Mouse (Mus musculus): ENCODE results near the gene Lgals1. TPM values are rescaled to one million over a fixed set of nuclear protein-coding genes. Genes with fewer than 3 reads are reported as not detected.

Lgals1 gene
- total and polyA plus RNA-seq, 2 experiments from 2014 or later: 46.2 to 76.8 TPM

GRCm38 (mm10) chr15:78960088-78960487, 33.6 kb downstream of the Lgals1 start:
- Histone ChIP-seq H3K4me2 (ENCODE audit: low read depth, low read length, poor library complexity, severe bottlenecking) (no peak overlapping the region), H3K27me3 (ENCODE audit: insufficient read depth, low read length) (no peaks in the 10 kb centered on the region), H3K9me3 (ENCODE audit: low read length) (no peaks in the 10 kb centered on the region), H3K4me3 (ENCODE audit: low read depth, low read length) (no peak overlapping the region), H3K9ac (replicated peaks; ENCODE audit: low read length, poor library complexity, severe bottlenecking) (no peak overlapping the region), H3K4me1 (ENCODE audit: insufficient read depth, low read length) (no peaks in the 10 kb centered on the region), H3K27ac (ENCODE audit: low read depth, low read length) (no peak overlapping the region), H3K36me3 (ENCODE audit: insufficient read depth, low read length) (peaks cover 47% of the 10 kb centered on the region)
- TF ChIP-seq CTCF (IDR thresholded peaks at IDR 0.05): no peak
- DNase-seq (ENCODE audit: low spot score) (no peak), ATAC-seq (ENCODE audit: low FRiP score) (no peak)
- 92% methylated on average over 4 of the region's 4 CpGs for WGBS

GRCm38 (mm10) chr15:78962885-78963284, 36.4 kb downstream of the Lgals1 start:
- Histone ChIP-seq H3K9ac (replicated peaks; ENCODE audit: low read length, poor library complexity, severe bottlenecking) (no peak overlapping the region), H3K4me1 (ENCODE audit: insufficient read depth, low read length) (no peaks in the 10 kb centered on the region), H3K9me3 (ENCODE audit: low read length) (no peaks in the 10 kb centered on the region), H3K4me2 (ENCODE audit: low read depth, low read length, poor library complexity, severe bottlenecking) (no peak overlapping the region), H3K27me3 (ENCODE audit: insufficient read depth, low read length) (no peaks in the 10 kb centered on the region), H3K36me3 (ENCODE audit: insufficient read depth, low read length) (peaks cover 60% of the 10 kb centered on the region), H3K27ac (ENCODE audit: low read depth, low read length) (peak overlapping the region; percentile 59), H3K4me3 (ENCODE audit: low read depth, low read length) (no peak overlapping the region)
- 33% methylated on average over 2 of the region's 2 CpGs for WGBS
- TF ChIP-seq CTCF (IDR thresholded peaks at IDR 0.05): peak; percentile 85
- DNase-seq (ENCODE audit: low spot score): peak; percentile 79
- peak; percentile 57; the same call in 1 of the 2 replicates for ATAC-seq (ENCODE audit: low FRiP score)

GRCm38 (mm10) chr15:78971626-78972025, 45.1 kb downstream of the Lgals1 start:
- no peak overlapping the region for H3K9ac ChIP-seq (replicated peaks; ENCODE audit: low read length, poor library complexity, severe bottlenecking)
- WGBS: 61% methylated on average over 6 of the region's 6 CpGs
- DNase-seq (ENCODE audit: low spot score) (no peak), ATAC-seq (ENCODE audit: low FRiP score) (no peak)
- no peaks in the 10 kb centered on the region for H3K27me3 ChIP-seq (ENCODE audit: insufficient read depth, low read length)
- H3K36me3 ChIP-seq (ENCODE audit: insufficient read depth, low read length): peaks cover 32% of the 10 kb centered on the region
- H3K4me3 ChIP-seq (ENCODE audit: low read depth, low read length): no peak overlapping the region
- no peaks in the 10 kb centered on the region for H3K4me1 ChIP-seq (ENCODE audit: insufficient read depth, low read length)
- no peak for TF ChIP-seq CTCF (IDR thresholded peaks at IDR 0.05)
- no peak overlapping the region for H3K27ac ChIP-seq (ENCODE audit: low read depth, low read length)
- H3K4me2 ChIP-seq (ENCODE audit: low read depth, low read length, poor library complexity, severe bottlenecking): no peak overlapping the region
- no peaks in the 10 kb centered on the region for H3K9me3 ChIP-seq (ENCODE audit: low read length)

- TF ChIP-seq CTCF (IDR thresholded peaks at IDR 0.05): peak; percentile 52
- peaks cover 13% of the 10 kb centered on the region for H3K36me3 ChIP-seq (ENCODE audit: insufficient read depth, low read length)
- no peaks in the 10 kb centered on the region for H3K4me1 ChIP-seq (ENCODE audit: insufficient read depth, low read length)
- no peak; the same call in 1 of the 2 replicates for ATAC-seq (ENCODE audit: low FRiP score)
- 86% methylated on average over 7 of the region's 7 CpGs for WGBS
- DNase-seq (ENCODE audit: low spot score): no peak
- no peak overlapping the region for H3K27ac ChIP-seq (ENCODE audit: low read depth, low read length)
- H3K4me2 ChIP-seq (ENCODE audit: low read depth, low read length, poor library complexity, severe bottlenecking): no peak overlapping the region
- no peaks in the 10 kb centered on the region for H3K9me3 ChIP-seq (ENCODE audit: low read length)
- no peaks in the 10 kb centered on the region for H3K27me3 ChIP-seq (ENCODE audit: insufficient read depth, low read length)
- no peak overlapping the region for H3K4me3 ChIP-seq (ENCODE audit: low read depth, low read length)
- H3K9ac ChIP-seq (replicated peaks; ENCODE audit: low read length, poor library complexity, severe bottlenecking): no peak overlapping the region
Measured at GRCm38 (mm10) chr15:78973950-78974349, 47.4 kb downstream of the Lgals1 start.

- Histone ChIP-seq H3K4me2 (ENCODE audit: low read depth, low read length, poor library complexity, severe bottlenecking) (no peak overlapping the region), H3K27me3 (ENCODE audit: insufficient read depth, low read length) (no peaks in the 10 kb centered on the region), H3K9me3 (ENCODE audit: low read length) (no peaks in the 10 kb centered on the region), H3K4me3 (ENCODE audit: low read depth, low read length) (no peak overlapping the region), H3K36me3 (ENCODE audit: insufficient read depth, low read length) (peaks cover 11% of the 10 kb centered on the region), H3K27ac (ENCODE audit: low read depth, low read length) (no peak overlapping the region), H3K4me1 (ENCODE audit: insufficient read depth, low read length) (no peaks in the 10 kb centered on the region), H3K9ac (replicated peaks; ENCODE audit: low read length, poor library complexity, severe bottlenecking) (no peak overlapping the region)
- WGBS: 88% methylated on average over 8 of the region's 8 CpGs
- TF ChIP-seq CTCF (IDR thresholded peaks at IDR 0.05): no peak
- ATAC-seq (ENCODE audit: low FRiP score) (no peak), DNase-seq (ENCODE audit: low spot score) (no peak)
Measured at GRCm38 (mm10) chr15:78977676-78978159, 51.2 kb downstream of the Lgals1 start.

- no peak overlapping the region for H3K9ac ChIP-seq (replicated peaks; ENCODE audit: low read length, poor library complexity, severe bottlenecking)
- peaks cover 4% of the 10 kb centered on the region for H3K36me3 ChIP-seq (ENCODE audit: insufficient read depth, low read length)
- H3K4me2 ChIP-seq (ENCODE audit: low read depth, low read length, poor library complexity, severe bottlenecking): no peak overlapping the region
- DNase-seq (ENCODE audit: low spot score) (no peak), ATAC-seq (ENCODE audit: low FRiP score) (no peak)
- 34% methylated on average over 4 of the region's 4 CpGs for WGBS
- no peaks in the 10 kb centered on the region for H3K27me3 ChIP-seq (ENCODE audit: insufficient read depth, low read length)
- no peak for TF ChIP-seq CTCF (IDR thresholded peaks at IDR 0.05)
- H3K4me3 ChIP-seq (ENCODE audit: low read depth, low read length): no peak overlapping the region
- no peak overlapping the region for H3K27ac ChIP-seq (ENCODE audit: low read depth, low read length)
- no peaks in the 10 kb centered on the region for H3K9me3 ChIP-seq (ENCODE audit: low read length)
- peaks cover 5% of the 10 kb centered on the region; the same call in 1 of the 2 replicates for H3K4me1 ChIP-seq (ENCODE audit: insufficient read depth, low read length)
Measured at GRCm38 (mm10) chr15:78978875-78979274, 52.4 kb downstream of the Lgals1 start.

Small RNAs within 50 kb of the gene (microRNA-seq; reads per million reads assigned to microRNA genes)
- gene Mir6955 (ENCODE audit: borderline number of aligned reads): not detected

Other genes starting within 250 kb of the Lgals1 start
- 44.6 and 52.1 TPM in 2 replicates for gene Elfn2, start 208.0 kb upstream of the Lgals1 start, total RNA-seq (2014; rRNA removed)
- gene Elfn2, start 208.0 kb upstream of the Lgals1 start, polyA plus RNA-seq (2015; fragmentation: Nextera tagmentation; extraction: Ambion mirVana): 10.2 and 10.7 TPM in 2 replicates
- 4.6 and 6.9 TPM in 2 replicates for gene Mfng, start 153.2 kb upstream of the Lgals1 start, total RNA-seq (2014; rRNA removed)
- 7.6 and 8.1 TPM in 2 replicates for gene Mfng, start 153.2 kb upstream of the Lgals1 start, polyA plus RNA-seq (2015; fragmentation: Nextera tagmentation; extraction: Ambion mirVana)
- gene Card10, start 123.7 kb upstream of the Lgals1 start, total RNA-seq (2014; rRNA removed): 0.71 and 1.6 TPM in 2 replicates
- 2.2 and 2.5 TPM in 2 replicates for gene Card10, start 123.7 kb upstream of the Lgals1 start, polyA plus RNA-seq (2015; fragmentation: Nextera tagmentation; extraction: Ambion mirVana)
- gene Cdc42ep1, start 84.1 kb upstream of the Lgals1 start, total RNA-seq (2014; rRNA removed): 14.1 and 14.9 TPM in 2 replicates
- gene Cdc42ep1, start 84.1 kb upstream of the Lgals1 start, polyA plus RNA-seq (2015; fragmentation: Nextera tagmentation; extraction: Ambion mirVana): 14.8 and 14.9 TPM in 2 replicates
- not detected in 2 replicates for gene Lgals2, start 71.2 kb upstream of the Lgals1 start, total RNA-seq (2014; rRNA removed)
- not detected in 2 replicates for gene Lgals2, start 71.2 kb upstream of the Lgals1 start, polyA plus RNA-seq (2015; fragmentation: Nextera tagmentation; extraction: Ambion mirVana)
- gene Gga1, start 49.5 kb upstream of the Lgals1 start, total RNA-seq (2014; rRNA removed): 37.0 and 42.8 TPM in 2 replicates
- 42.4 and 43.4 TPM in 2 replicates for gene Gga1, start 49.5 kb upstream of the Lgals1 start, polyA plus RNA-seq (2015; fragmentation: Nextera tagmentation; extraction: Ambion mirVana)
- 1.7 TPM in 1 of 2 replicates, not detected in the other for gene Gm49510, start 27.1 kb upstream of the Lgals1 start, total RNA-seq (2014; rRNA removed)
- gene Gm49510, start 27.1 kb upstream of the Lgals1 start, polyA plus RNA-seq (2015; fragmentation: Nextera tagmentation; extraction: Ambion mirVana): 0.17 TPM in 1 of 2 replicates, not detected in the other
- 4.2 and 4.5 TPM in 2 replicates for gene Sh3bp1, start 27.0 kb upstream of the Lgals1 start, total RNA-seq (2014; rRNA removed)
- 4.0 and 4.7 TPM in 2 replicates for gene Sh3bp1, start 27.0 kb upstream of the Lgals1 start, polyA plus RNA-seq (2015; fragmentation: Nextera tagmentation; extraction: Ambion mirVana)
- gene Pdxp, start 12.8 kb upstream of the Lgals1 start, total RNA-seq (2014; rRNA removed): 350 and 364 TPM in 2 replicates
- gene Pdxp, start 12.8 kb upstream of the Lgals1 start, polyA plus RNA-seq (2015; fragmentation: Nextera tagmentation; extraction: Ambion mirVana): 171 and 181 TPM in 2 replicates
- 8.1 and 17.1 TPM in 2 replicates for gene Nol12, start 8.2 kb downstream of the Lgals1 start, total RNA-seq (2014; rRNA removed)
- gene Nol12, start 8.2 kb downstream of the Lgals1 start, polyA plus RNA-seq (2015; fragmentation: Nextera tagmentation; extraction: Ambion mirVana): 64.0 and 69.5 TPM in 2 replicates
- 40.0 and 53.3 TPM in 2 replicates for gene Triobp, start 21.0 kb downstream of the Lgals1 start, total RNA-seq (2014; rRNA removed)
- 24.7 and 28.4 TPM in 2 replicates for gene Triobp, start 21.0 kb downstream of the Lgals1 start, polyA plus RNA-seq (2015; fragmentation: Nextera tagmentation; extraction: Ambion mirVana)
- gene H1f0, start 101.7 kb downstream of the Lgals1 start, total RNA-seq (2014; rRNA removed): 132 and 136 TPM in 2 replicates
- gene H1f0, start 101.7 kb downstream of the Lgals1 start, polyA plus RNA-seq (2015; fragmentation: Nextera tagmentation; extraction: Ambion mirVana): 135 and 144 TPM in 2 replicates
- 3.3 and 3.9 TPM in 2 replicates for gene Galr3, start 115.2 kb downstream of the Lgals1 start, total RNA-seq (2014; rRNA removed)
- gene Galr3, start 115.2 kb downstream of the Lgals1 start, polyA plus RNA-seq (2015; fragmentation: Nextera tagmentation; extraction: Ambion mirVana): 0.25 and 0.32 TPM in 2 replicates
- gene Ankrd54, start 136.2 kb downstream of the Lgals1 start, total RNA-seq (2014; rRNA removed): 53.5 and 57.5 TPM in 2 replicates
- 44.5 and 45.5 TPM in 2 replicates for gene Ankrd54, start 136.2 kb downstream of the Lgals1 start, polyA plus RNA-seq (2015; fragmentation: Nextera tagmentation; extraction: Ambion mirVana)
- 197 and 205 TPM in 2 replicates for gene Eif3l, start 148.5 kb downstream of the Lgals1 start, total RNA-seq (2014; rRNA removed)
- 160 and 168 TPM in 2 replicates for gene Eif3l, start 148.5 kb downstream of the Lgals1 start, polyA plus RNA-seq (2015; fragmentation: Nextera tagmentation; extraction: Ambion mirVana)
- 33.4 and 35.5 TPM in 2 replicates for gene Micall1, start 182.2 kb downstream of the Lgals1 start, total RNA-seq (2014; rRNA removed)
- 8.9 and 10.3 TPM in 2 replicates for gene Micall1, start 182.2 kb downstream of the Lgals1 start, polyA plus RNA-seq (2015; fragmentation: Nextera tagmentation; extraction: Ambion mirVana)
- 59.7 and 67.5 TPM in 2 replicates for gene Polr2f, start 214.3 kb downstream of the Lgals1 start, total RNA-seq (2014; rRNA removed)
- gene Polr2f, start 214.3 kb downstream of the Lgals1 start, polyA plus RNA-seq (2015; fragmentation: Nextera tagmentation; extraction: Ambion mirVana): 341 and 344 TPM in 2 replicates
- gene 1700088E04Rik, start 214.5 kb downstream of the Lgals1 start, total RNA-seq (2014; rRNA removed): 9.5 and 11.7 TPM in 2 replicates
- 15.9 and 21.6 TPM in 2 replicates for gene 1700088E04Rik, start 214.5 kb downstream of the Lgals1 start, polyA plus RNA-seq (2015; fragmentation: Nextera tagmentation; extraction: Ambion mirVana)
- gene Sox10, start 238.5 kb downstream of the Lgals1 start, total RNA-seq (2014; rRNA removed): 19.2 and 21.1 TPM in 2 replicates
- gene Sox10, start 238.5 kb downstream of the Lgals1 start, polyA plus RNA-seq (2015; fragmentation: Nextera tagmentation; extraction: Ambion mirVana): 6.8 and 8.9 TPM in 2 replicates

All from midbrain, postnatal 0 days (tissue).